ENCODE assay signal across 8 mouse cellular contexts in genomic region chr3:30600717-30601116, GRCm38 (mm10). TPM values are rescaled to one million over a fixed set of nuclear protein-coding genes. Genes with fewer than 3 reads are reported as not detected.
A peak's percentile ranks its signal among the peaks of the same experiment; 100 is the strongest.
DNase-seq lines count a peak whose midpoint lies in the region; ATAC-seq and TF ChIP-seq lines count a peak whose summit lies in the region.

No protein-coding gene starts in this region.

- H3K9me3 ChIP-seq in intestine, postnatal 0 days (ENCODE audit: control insufficient read depth): no peaks in the 10 kb centered on the region
- H3K9me3 ChIP-seq in neural tube, embryonic 11.5 days (ENCODE audit: control insufficient read depth, low read length): no peaks in the 10 kb centered on the region

- no peaks in the 10 kb centered on the region for H3K27me3 ChIP-seq in testis, adult 2 months (ENCODE audit: control insufficient read depth, insufficient read depth, low read length)
- H3K27me3 ChIP-seq in intestine, postnatal 0 days (replicated peaks; ENCODE audit: control insufficient read depth, insufficient read depth, low read length): no peaks in the 10 kb centered on the region
- H3K27me3 ChIP-seq in neural tube, embryonic 11.5 days (ENCODE audit: control insufficient read depth, insufficient read depth, low read length): no peaks in the 10 kb centered on the region

- no peak for DNase-seq in testis, postnatal 14 days (ENCODE audit: low spot score)
- peak; percentile 64 for DNase-seq in cerebellum, adult 8-10 months
- DNase-seq in frontal cortex, postnatal 25 days (ENCODE audit: low spot score in 2 of 2): peak; percentile 19 to 32
- DNase-seq in liver: peak; percentile 35
- peak; percentile 56 for DNase-seq in neural tube, embryonic 11.5 days (ENCODE audit: low spot score)
- no peak for DNase-seq in adipocyte (ENCODE audit: low spot score)

- TF ChIP-seq CTCF in testis, adult 2 months (IDR thresholded peaks at IDR 0.05; ENCODE audit: control insufficient read depth, insufficient read depth, insufficient replicate concordance, low read depth, low read length): no peak
- no peak for TF ChIP-seq CTCF in intestine, postnatal 0 days (IDR thresholded peaks at IDR 0.05; ENCODE audit: low read depth)

- ATAC-seq in intestine, postnatal 0 days: no peak
- no peak for ATAC-seq in neural tube, embryonic 11.5 days (ENCODE audit: insufficient read depth, low FRiP score, low TSS enrichment)

- no peaks in the 10 kb centered on the region for H3K36me3 ChIP-seq in testis, adult 2 months (ENCODE audit: control insufficient read depth, insufficient read depth, low read length)
- H3K36me3 ChIP-seq in intestine, postnatal 0 days (ENCODE audit: control insufficient read depth, insufficient read depth): peaks cover 4% of the 10 kb centered on the region; the same call in 1 of the 2 replicates
- H3K36me3 ChIP-seq in neural tube, embryonic 11.5 days (ENCODE audit: control insufficient read depth, insufficient read depth, low read length): no peaks in the 10 kb centered on the region

- H3K27ac ChIP-seq in testis, adult 2 months (ENCODE audit: control insufficient read depth, insufficient read depth, low read depth, low read length): no peak overlapping the region; the same call in 1 of the 2 replicates
- H3K27ac ChIP-seq in intestine, postnatal 0 days (ENCODE audit: low read depth, low read length): peak overlapping the region; percentile 46; the same call in 1 of the 2 replicates
- H3K27ac ChIP-seq in neural tube, embryonic 11.5 days (ENCODE audit: low read depth, low read length): peak overlapping the region; percentile 20; the same call in 1 of the 2 replicates

- peaks cover 13% of the 10 kb centered on the region for H3K4me1 ChIP-seq in testis, adult 2 months (ENCODE audit: control insufficient read depth, insufficient read depth, low read length)
- no peaks in the 10 kb centered on the region for H3K4me1 ChIP-seq in intestine, postnatal 0 days (replicated peaks; ENCODE audit: control insufficient read depth, insufficient read depth, low read length)
- peaks cover 6% of the 10 kb centered on the region; the same call in 1 of the 2 replicates for H3K4me1 ChIP-seq in neural tube, embryonic 11.5 days (ENCODE audit: control insufficient read depth, insufficient read depth, low read length)

- WGBS in intestine, postnatal 0 days: under 1% methylated on average over 14 of the region's 14 CpGs
- under 1% methylated on average over 14 of the region's 14 CpGs for WGBS in neural tube, embryonic 11.5 days

- peak overlapping the region; percentile 82 for H3K4me2 ChIP-seq in intestine, postnatal 0 days (replicated peaks; ENCODE audit: low read depth)
- peak overlapping the region; percentile 69 for H3K4me2 ChIP-seq in neural tube, embryonic 11.5 days (ENCODE audit: low read depth)

- peak overlapping the region; percentile 48; the same call in 1 of the 2 replicates for H3K9ac ChIP-seq in intestine, postnatal 0 days (ENCODE audit: low read depth, low read length)
- H3K9ac ChIP-seq in neural tube, embryonic 11.5 days (ENCODE audit: low read length): peak overlapping the region; percentile 48

- peak overlapping the region; percentile 82 for H3K4me3 ChIP-seq in testis, adult 2 months (ENCODE audit: control insufficient read depth, low read depth, low read length)
- H3K4me3 ChIP-seq in intestine, postnatal 0 days (ENCODE audit: low read depth, low read length): peak overlapping the region; percentile 83
- peak overlapping the region; percentile 52 for H3K4me3 ChIP-seq in neural tube, embryonic 11.5 days (ENCODE audit: low read depth, low read length)

- no peak for TF ChIP-seq POLR2A in testis, adult 2 months (IDR thresholded peaks at IDR 0.05; ENCODE audit: control insufficient read depth, low read depth, low read length)

RNA-seq across cellular contexts. Expression of gene Actrt3, which starts 1.0 kb away (rescaled TPM):
- polyA plus RNA-seq in testis, adult 2 months (2012; rRNA removed): 42.8 and 48.8 TPM in 2 replicates
- polyA plus RNA-seq in intestine, postnatal 0 days (2015; fragmentation: Nextera tagmentation; extraction: Ambion mirVana): 0.12 TPM in 2 replicates
- polyA plus RNA-seq in neural tube, embryonic 11.5 days (2014; fragmentation: Nextera tagmentation; extraction: Ambion mirVana): 0.31 and 0.37 TPM in 2 replicates

RNA-seq across cellular contexts. Expression of gene Mynn, which starts 1.1 kb away (rescaled TPM):
- 6.1 and 6.2 TPM in 2 replicates for polyA plus RNA-seq in testis, adult 2 months (2012; rRNA removed)
- polyA plus RNA-seq in intestine, postnatal 0 days (2015; fragmentation: Nextera tagmentation; extraction: Ambion mirVana): 10.3 and 11.4 TPM in 2 replicates
- polyA plus RNA-seq in neural tube, embryonic 11.5 days (2014; fragmentation: Nextera tagmentation; extraction: Ambion mirVana): 41.9 and 44.6 TPM in 2 replicates

RNA-seq across cellular contexts. Expression of gene Lrriq4, which starts 43.6 kb away (rescaled TPM):
- polyA plus RNA-seq in testis, adult 2 months (2012; rRNA removed): 45.2 and 45.3 TPM in 2 replicates
- not detected in 2 replicates for polyA plus RNA-seq in intestine, postnatal 0 days (2015; fragmentation: Nextera tagmentation; extraction: Ambion mirVana)
- polyA plus RNA-seq in neural tube, embryonic 11.5 days (2014; fragmentation: Nextera tagmentation; extraction: Ambion mirVana): 0.16 TPM in 1 of 2 replicates, not detected in the other

RNA-seq across cellular contexts. Expression of gene Lrrc34, which starts 47.0 kb away (rescaled TPM):
- polyA plus RNA-seq in testis, adult 2 months (2012; rRNA removed): 54.7 and 66.2 TPM in 2 replicates
- polyA plus RNA-seq in intestine, postnatal 0 days (2015; fragmentation: Nextera tagmentation; extraction: Ambion mirVana): 0.16 and 0.18 TPM in 2 replicates
- polyA plus RNA-seq in neural tube, embryonic 11.5 days (2014; fragmentation: Nextera tagmentation; extraction: Ambion mirVana): 1.2 and 1.6 TPM in 2 replicates

RNA-seq across cellular contexts. Expression of gene Mecom, which starts 52.9 kb away (rescaled TPM):
- polyA plus RNA-seq in testis, adult 2 months (2012; rRNA removed): 0.19 and 0.26 TPM in 2 replicates
- polyA plus RNA-seq in intestine, postnatal 0 days (2015; fragmentation: Nextera tagmentation; extraction: Ambion mirVana): 7.7 and 9.4 TPM in 2 replicates
- 31.8 and 32.1 TPM in 2 replicates for polyA plus RNA-seq in neural tube, embryonic 11.5 days (2014; fragmentation: Nextera tagmentation; extraction: Ambion mirVana)

Comparison
In these comparisons a context has a peak if more than half of its experiments do, and no peak if none do; other contexts are left out.
1. DNase-seq: peak in cerebellum, adult 8-10 months (single experiment), frontal cortex, postnatal 25 days (2 of 2), liver (single experiment) and neural tube, embryonic 11.5 days (single experiment); none in testis, postnatal 14 days (single experiment) and adipocyte (single experiment).
2. RNA of gene Actrt3, which starts 1.0 kb away (polyA plus RNA-seq): 42.8 to 48.8 TPM in testis, adult 2 months; 0.31 to 0.37 TPM in neural tube, embryonic 11.5 days and 0.12 TPM in intestine, postnatal 0 days; every median in the first group is over 10 times any median in the second.
3. RNA of gene Lrriq4, which starts 43.6 kb away (polyA plus RNA-seq): 45.2 to 45.3 TPM in testis, adult 2 months; 0.16 TPM in neural tube, embryonic 11.5 days and not detected in intestine, postnatal 0 days; every median in the first group is over 10 times any median in the second.
4. Peak in every context shown above with its lines, with median percentiles within 50 percentile points of each other: H3K4me3 ChIP-seq.